Mouse (Mus musculus): ENCODE results near the gene Acy3.

GRCm38 (mm10) chr19:4001752-4002151, 15.4 kb downstream of the Acy3 start:
- no peak for TF ChIP-seq CTCF (IDR thresholded peaks at IDR 0.05; ENCODE audit: extremely low read depth, insufficient read depth, low read length)
- no peak for TF ChIP-seq POLR2A (IDR thresholded peaks at IDR 0.05; ENCODE audit: extremely low read depth, insufficient read depth, low read length)
